Mouse (Mus musculus): Measurements from ENCODE around the gene Col27a1.

- TF ChIP-seq GATA1 (IDR thresholded peaks at IDR 0.05; ENCODE audit: borderline replicate concordance, low read length) (no peak), FLI1 (IDR thresholded peaks at IDR 0.05; ENCODE audit: low read length) (no peak)
Observed at GRCm38 (mm10) chr4:63170061-63170460, 43.7 kb upstream of the Col27a1 start.
